Mouse (Mus musculus): ENCODE measurements around the gene Fxyd3.

Gene Fxyd3

DNA sequence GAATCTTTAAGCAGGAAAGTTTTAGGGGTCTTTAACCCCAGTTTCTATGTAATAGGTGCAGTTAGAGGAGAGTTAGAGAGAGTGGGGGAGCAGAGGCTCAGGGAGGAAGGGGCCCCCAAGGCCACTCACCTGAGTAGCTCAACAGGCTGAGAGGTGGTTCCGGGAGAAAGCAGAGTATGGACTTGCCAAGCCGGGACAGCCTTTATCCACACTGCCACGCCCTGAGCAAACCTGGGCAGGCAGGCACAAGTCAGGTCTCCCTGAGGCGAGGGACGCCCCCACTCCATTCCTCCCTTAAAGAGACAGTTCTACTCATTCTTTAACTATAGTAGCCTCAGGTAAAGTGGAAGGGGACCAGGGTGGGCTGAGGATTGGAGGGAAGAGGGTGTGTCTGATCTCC is at the start of gene Fxyd3:
Gene Fxyd3, minus strand, starts transcription at position 213 of the 400 bp plus-strand sequence.
- DNase-seq (ENCODE audit: extremely low read depth, low read depth, low spot score), result no peak

DNA sequence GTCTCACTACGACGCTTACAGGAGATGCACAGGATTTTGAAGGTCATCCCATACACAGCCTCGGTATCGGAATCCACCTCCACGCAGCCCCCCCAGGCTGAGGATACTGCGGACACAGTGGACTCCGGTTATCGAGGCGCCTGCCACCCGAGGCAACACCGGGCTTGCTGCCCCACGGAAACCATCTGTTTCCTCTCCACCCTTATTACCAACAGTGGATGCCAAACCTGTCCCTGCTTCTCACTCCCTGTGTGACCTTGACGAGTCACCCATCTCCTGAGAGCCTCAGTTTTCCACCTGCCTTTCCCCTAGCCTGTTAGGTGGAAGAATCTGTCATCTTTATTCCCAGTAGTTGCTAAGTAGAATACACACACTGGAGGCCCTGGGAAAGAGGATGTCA is 48.6 kb upstream of the Fxyd3 start:
- no peak for DNase-seq (ENCODE audit: extremely low read depth, low read depth, low spot score)

DNA sequence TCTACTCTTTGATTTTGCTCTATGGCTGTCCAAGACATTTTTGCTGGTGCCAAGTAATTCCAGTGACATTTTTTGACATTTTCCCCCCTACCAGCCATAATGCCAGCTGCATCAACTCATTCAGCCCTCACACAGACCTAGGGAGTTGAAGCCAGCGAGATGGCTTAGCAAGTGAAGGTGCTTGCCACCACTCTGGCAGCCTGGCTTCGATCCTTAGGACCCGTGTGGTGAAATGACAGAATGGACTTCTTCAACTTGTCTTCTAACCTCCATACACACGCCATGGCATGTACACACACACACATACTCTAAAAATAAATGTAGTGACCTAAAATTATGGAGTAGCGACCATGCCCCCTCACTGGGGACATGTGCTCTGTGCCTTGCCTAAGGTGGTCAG is 47.9 kb upstream of the Fxyd3 start:
- no peak for DNase-seq (ENCODE audit: extremely low read depth, low read depth, low spot score)

DNA sequence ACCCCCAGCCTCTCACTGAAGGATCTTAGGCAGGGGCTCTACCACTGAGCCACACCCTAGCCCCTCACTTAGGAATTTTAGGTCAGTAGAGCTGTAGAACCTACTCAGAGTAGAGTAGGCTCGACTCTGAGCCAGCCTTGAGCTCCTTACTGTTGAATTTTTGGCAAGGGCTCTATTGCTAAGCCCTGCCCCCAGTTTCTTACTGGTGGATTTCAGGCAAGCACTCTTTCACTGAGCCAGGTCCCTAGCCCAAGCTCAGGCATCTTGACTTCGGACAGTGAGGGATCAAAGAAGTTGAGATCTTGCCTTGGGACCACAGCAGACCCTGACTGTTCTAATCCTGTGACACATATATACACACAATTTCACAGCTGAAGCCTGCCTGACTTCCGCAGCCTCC is 47.2 kb upstream of the Fxyd3 start:
- DNase-seq (ENCODE audit: extremely low read depth, low read depth, low spot score), result no peak

DNA sequence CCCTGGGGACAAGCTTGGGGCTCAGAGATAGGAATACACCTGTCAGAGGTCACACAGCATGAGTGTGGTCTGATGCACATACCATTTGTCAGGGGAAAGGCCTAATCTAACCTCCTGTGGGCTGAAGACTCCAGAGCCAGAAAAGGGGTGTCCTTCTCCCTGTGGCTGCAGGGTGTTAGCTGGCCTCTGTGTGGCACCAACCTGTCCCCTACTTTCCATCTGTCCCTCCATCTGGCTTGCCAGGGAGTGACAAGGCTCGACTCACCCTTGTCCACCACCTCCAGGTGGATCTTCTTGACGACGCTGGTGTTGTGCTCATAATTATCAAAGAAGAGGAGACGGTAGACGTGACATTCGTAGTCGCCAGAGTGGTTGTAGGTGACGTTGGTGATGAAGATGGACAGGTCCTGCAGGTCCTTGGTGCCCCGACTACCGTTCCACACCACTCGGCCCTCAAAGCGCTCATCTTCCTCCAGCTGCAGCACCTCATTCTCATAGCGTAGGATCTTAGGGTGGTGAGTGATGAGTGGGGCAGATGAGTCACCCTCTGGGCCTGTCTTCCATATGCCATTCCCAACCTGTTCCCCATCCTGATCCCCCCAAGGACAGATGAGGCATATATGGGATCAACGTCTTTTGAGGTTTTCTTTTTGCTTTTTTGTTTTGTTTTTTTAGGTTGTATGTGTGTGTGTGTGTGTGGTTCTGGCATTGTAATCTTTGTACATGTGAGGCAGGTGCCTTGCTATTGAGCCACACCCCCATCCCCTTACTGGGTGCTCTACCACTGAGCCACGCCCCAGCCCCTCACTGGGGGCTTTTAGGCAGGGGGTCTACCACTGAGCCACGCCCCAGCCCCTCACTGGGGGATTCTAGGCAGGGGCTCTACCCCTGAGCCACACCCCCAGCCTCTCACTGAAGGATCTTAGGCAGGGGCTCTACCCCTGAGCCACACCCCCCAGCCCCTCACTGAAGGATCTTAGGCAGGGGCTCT is 46.4 kb upstream of the Fxyd3 start:
- no peak for DNase-seq (ENCODE audit: extremely low read depth, low read depth, low spot score)

DNA sequence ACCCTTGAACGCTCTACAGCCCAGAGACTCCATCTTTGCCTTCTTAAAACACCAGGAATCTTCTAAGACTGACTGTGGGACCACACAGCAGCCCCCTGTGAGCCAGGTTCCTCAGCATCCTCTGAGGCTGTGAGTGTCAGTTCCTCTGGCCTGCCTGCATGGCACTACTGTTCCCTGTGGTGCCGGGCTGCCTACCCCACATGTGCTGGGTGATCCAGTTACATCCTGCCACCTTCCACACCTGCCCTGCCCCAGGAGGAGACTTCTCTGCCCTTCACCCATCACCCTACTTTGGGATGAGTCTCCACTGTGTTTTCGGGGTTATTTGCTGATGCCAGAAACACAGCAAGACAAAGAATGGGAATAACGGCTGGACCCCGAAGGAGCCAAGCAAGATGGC is 43.1 kb upstream of the Fxyd3 start:
- no peak for DNase-seq (ENCODE audit: extremely low read depth, low read depth, low spot score)

DNA sequence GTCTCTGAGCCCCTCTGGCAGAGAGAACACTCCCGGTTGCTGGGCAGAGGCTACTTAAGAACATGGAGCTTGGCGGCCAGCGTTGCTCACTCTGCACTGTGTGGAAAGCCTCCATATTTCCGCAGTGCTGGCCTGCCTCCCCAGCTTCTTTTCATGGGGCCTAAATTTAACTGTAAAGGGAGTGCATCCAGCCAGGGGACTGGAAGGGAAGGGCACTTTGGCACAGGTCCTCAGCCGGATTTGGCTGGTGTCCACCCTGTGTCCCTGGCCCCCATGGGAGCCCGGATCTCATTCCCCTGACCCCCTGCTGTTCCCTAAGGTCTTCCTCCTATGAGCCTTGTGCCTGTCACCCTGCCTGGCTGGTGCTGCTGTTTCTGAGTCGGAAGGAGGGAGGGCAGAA is 42.0 kb upstream of the Fxyd3 start:
- no peak for DNase-seq (ENCODE audit: extremely low read depth, low read depth, low spot score)

DNA sequence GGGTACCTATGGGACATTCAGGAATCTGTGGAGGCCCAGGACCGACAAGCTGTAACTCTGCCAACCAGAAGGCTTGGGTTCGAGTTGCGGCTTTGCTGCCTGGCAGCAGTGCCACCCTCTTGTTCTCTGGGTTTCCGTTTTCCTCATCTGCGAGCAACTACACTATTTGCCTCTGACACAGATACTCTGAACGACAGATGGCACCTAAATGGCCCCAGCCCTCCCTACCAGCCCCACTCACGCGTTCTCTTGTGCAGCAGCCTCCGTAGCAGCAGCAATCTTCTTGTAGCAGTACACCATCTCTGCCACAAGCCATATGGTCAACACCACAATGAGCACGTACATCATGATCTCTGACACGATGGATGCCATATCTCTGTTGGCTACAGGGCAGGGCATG is 41.0 kb upstream of the Fxyd3 start:
- DNase-seq (ENCODE audit: extremely low read depth, low read depth, low spot score), result no peak

DNA sequence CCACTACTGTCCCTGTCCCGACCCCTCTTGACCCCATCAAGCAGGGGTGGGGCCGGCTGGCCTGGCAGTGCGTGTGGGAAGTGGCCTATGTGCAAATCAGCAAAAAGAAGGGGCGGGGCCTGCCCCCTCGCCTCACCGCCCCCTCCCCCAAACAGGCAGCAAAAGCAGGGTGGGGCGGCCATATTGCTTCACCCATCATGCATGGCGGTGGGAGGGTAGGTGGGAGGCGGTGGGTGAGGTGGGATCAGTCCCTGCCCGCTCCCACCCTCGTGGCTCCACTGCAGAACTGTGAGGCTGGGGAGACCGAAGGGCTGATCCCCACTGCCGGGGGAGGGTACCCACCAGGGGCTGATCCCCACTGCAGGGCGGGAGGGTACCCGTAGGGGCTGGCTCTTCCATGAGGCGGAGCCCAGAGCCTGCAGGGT is 40.2 kb upstream of the Fxyd3 start:
- DNase-seq (ENCODE audit: extremely low read depth, low read depth, low spot score), result no peak

DNA sequence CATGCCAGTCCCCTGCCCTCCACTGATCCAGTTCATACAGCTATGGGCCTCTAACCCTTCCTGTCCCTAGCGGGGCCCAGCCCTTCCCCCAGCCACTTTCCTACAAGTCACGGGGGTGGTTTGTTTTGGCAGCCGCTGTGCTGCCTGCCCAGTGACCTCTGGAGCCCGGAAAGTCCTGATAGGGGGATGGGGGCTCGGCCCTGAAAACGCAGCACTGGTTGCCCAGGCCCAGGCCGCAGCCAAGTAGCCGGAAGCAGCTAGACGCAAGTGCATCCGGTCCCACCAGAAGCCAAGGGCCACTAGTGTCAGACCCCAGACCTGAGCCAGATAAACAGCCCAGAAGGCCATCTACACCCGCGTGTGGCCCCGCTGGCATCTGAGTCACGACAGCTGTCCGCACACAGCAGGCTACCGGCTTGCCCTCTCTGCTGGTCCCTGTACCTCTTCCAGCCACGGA is 39.1 kb upstream of the Fxyd3 start:
- no peak for DNase-seq (ENCODE audit: extremely low read depth, low read depth, low spot score)

DNA sequence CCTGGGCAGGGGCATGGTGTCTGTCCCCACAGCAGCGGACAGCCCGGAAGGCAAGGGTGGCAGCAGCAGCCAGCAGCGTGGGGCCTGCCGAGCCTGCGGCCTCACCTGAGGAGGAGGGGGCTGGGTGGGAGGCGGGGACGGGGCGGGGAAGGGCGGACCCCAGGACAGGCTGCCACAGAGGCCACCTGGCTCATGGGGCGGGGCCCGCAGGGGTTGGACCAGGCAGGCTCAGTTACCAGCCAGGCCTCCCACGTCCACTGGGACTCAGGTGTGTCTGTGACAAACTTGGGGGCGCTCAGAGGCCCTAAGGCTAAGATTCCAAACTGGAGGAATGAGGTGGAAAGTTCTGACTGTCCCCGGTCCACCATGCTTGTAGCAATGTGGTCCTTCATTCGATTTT is 38.7 kb upstream of the Fxyd3 start, which contains the start of gene Hpn:
Gene Hpn, minus strand, starts transcription at position 109 of the 400 bp plus-strand sequence.
- no peak for DNase-seq (ENCODE audit: extremely low read depth, low read depth, low spot score)

DNA sequence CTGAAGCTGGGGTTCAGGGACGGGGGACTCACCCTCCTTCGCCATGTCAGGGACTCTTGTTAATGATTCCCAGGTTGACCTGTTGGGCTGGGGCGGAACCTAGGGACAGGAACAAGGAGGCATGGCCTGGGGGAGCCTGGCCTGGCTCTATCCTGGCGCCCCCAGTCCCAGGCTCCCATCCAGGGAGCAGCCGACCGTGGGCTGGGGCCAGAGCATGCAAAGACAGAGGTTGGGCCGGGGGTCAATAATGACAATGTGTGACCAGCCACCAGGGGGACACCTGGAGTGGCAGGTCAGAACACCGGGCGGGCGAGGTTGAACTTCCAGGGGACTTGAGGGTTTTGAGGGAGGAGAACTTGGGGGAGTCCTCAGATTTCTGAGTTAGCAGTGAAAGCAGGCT is 38.1 kb upstream of the Fxyd3 start:
- DNase-seq (ENCODE audit: extremely low read depth, low read depth, low spot score), result no peak

DNA sequence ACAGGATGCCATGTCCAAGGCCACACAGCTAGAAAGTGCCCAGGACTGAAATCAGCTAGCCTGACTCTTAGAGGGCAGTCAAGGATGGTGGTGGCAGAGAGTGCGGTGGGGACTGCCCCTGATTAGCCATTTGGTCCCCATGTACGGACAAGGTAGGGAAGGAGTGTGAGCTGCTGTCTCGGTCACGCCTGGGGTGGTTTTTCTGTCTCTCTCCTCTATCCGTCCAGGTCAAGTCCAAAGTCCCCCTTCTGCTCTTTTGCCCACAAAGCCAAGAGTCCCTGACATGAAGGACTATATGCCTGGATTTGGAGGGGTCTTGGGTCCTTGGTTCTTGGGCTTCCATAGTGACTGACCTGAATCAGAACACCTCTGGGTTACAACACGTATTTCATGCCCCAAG is 37.3 kb upstream of the Fxyd3 start:
- DNase-seq (ENCODE audit: extremely low read depth, low read depth, low spot score), result no peak

DNA sequence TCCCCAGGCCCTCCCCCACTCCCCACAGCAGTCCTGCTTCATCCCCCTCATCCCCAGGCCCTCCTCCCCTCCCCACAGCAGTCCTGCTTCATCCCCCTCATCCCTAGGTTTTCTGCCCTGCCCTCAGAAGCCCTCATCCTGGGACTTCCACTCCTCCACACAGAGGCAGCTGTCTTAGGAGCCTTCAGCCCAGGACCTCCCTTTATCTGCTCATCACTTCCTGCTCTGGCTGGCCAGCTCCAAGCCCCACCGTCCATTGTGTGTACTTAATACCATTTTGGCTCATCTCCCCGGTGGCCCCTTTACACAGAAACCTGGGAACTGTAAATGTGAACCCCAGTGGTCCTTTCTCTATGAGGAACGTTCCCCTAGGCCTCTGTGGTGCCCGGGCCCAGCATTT is 35.5 kb upstream of the Fxyd3 start:
- no peak for DNase-seq (ENCODE audit: extremely low read depth, low read depth, low spot score)

DNA sequence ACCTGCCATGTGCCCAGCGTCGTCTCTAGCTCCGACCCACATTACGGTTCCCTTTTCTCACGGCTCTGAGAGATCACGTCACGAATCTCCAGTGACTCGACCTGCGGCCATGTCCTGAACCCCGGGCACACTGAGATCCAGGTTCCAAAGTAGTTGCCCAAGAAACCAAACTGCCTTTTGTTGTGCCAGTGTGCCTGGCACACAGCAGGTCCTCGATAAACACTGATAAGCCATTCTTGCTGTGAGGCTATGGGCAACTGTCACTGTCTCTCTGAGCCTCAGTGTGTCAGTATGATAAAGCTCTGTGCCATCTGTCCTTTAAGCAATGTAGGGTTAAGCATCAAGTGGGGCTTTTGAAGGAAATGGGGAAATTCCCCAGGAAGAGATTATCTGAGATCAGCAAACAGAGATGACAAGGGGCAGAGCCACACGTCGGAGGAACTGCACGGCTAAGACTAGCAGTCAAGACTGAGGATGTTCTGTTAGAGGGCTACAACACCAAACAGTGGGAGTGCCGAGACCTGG is 34.4 kb upstream of the Fxyd3 start:
- no peak for DNase-seq (ENCODE audit: extremely low read depth, low read depth, low spot score)

DNA sequence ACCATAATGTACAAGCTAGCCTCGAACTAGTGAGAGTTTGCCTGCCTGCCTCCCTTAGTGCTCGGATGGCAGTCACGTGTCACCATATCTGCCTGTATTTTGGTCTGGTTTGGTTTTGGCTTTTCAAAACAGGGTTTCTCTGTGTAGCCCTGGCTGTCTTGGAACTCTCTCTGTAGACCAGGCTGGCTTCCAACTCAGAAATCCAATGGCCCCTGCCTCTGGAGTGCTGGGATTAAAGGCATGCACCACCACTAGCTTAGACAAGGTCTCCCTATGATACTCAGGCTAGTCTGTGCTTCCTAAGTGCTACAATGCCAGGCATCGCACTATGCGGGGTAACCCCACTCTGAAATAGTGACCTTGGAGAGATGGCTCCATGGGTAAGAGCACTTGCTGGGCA is 33.3 kb upstream of the Fxyd3 start:
- DNase-seq (ENCODE audit: extremely low read depth, low read depth, low spot score), result no peak

DNA sequence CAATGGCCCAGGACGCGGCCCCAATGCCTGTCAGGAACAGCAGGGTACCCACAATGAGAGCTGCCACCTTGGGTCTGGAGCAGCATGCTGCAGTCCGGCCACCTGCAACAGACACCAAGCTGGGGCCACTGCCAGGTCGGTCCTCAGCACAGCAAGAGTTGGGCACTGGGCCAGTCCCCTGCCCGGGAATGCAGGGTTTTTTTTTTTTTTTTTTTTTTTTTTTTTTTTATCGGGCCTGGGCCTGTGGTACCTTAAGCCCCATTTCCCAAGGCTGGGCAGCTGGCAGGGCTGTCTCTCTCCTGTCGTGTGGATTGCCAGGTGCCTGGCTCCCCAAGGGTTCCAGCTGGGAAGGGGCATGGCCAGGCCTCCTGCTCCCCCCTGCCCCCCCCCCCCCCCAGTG is 32.6 kb upstream of the Fxyd3 start:
- no peak for DNase-seq (ENCODE audit: extremely low read depth, low read depth, low spot score)

DNA sequence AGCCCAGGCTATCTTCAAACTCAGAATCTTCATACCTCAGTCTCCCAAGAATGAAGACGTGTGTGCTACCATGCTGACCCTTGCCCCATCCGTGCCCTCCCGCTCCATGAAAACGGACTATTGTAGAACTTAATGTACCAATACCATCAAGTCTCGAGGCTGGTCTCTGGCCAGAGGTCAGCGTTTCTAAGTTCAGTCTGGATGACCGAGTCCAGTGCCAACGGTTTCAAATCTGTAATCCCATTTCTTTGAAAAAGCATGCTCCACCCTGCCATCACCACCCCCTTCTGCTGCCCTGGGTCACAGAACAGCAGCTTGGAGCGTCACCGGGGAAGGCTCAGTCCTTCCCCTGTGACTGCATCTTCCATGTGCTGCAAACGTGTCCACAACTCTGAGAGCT is 31.3 kb upstream of the Fxyd3 start:
- no peak for DNase-seq (ENCODE audit: extremely low read depth, low read depth, low spot score)

DNA sequence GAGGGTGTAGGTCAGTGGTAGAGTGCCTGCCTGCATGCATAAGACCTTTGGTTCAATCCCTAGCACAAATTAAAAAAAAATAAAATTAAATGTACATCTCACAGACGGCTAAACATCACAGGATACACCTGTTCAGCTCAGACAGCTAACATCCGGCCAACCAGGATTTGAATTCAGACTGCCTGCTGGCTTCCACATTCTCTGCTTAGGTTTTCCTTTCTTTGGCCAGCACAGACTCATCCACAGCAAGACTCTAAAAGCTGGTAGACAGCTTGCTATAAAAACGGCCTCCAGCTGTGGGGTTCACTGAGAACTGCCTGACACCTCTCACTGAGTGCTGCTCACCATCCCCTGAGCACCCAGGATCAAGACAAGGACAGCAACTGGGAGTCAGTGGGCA is 29.7 kb upstream of the Fxyd3 start:
- no peak for DNase-seq (ENCODE audit: extremely low read depth, low read depth, low spot score)

DNA sequence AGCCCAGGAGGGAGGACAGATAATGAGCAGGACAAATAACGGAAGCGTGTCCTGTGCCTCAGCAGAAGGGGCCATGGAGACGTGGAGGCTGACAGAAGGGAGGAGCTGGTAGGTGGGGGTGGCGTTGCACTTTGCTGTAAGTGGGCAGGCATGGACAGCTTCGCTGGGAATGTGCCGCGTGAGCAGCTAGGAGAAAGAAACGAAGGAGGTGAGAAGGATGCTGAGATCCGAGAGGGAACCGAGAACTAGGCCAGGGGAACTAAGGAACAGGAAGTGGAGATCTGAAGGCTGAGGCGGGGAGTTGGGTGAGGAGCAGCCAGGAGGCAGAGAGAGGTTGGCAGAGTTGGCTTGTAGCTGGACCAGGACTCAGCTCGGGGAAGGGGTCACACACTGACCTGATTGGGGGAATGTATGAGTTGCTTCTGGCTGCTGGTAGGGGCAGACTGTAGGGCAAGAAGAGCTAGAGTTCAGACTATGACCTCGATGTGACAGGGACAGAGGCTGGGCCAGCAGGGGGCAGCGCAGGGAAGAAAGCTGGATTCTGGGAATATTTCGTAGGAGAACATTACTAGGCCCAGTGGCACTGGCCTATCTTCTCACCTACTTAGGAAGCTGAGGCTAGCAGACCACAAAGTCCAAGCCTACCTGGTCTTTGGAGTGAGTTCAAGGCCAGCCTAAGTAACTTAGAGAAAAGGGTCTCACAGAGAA is 28.7 kb upstream of the Fxyd3 start:
- no peak for DNase-seq (ENCODE audit: extremely low read depth, low read depth, low spot score)

DNA sequence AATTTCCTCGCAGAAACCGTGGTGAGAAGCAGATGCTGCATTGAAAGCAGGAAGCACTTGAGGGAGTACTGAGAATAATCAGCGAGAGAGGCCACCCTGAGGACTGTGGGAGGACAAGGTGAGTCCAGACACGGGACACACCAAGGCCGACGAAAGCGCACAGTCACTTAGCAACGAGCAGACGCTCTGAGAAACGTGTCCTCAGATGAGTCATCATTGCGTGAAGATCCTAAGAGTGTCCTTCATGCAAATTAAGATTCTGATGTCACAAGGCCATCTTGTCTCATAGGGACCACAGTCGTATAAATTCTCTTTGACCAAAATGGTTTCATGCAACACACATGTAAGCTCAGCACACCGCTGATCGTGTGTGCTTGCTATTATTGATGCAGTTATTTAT is 24.3 kb upstream of the Fxyd3 start:
- no peak for DNase-seq (ENCODE audit: extremely low read depth, low read depth, low spot score)

DNA sequence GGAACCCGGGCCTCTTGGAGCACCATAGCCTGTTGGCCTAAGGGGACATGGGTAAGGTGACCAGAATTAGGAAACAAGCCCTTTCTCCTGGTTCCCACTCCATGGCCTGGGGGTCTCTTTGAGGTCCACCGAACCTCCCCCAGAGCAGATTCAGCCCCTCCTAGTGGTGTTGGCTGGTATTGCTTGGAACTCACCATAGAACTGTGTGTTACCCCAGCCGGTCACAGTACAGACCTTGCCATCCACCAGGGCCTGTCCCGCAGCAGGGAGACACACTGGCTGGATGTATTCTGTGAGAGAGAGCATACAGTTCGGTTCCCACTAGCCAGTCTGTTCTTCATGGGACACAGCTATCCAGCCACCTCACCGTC is 23.1 kb upstream of the Fxyd3 start:
- no peak for DNase-seq (ENCODE audit: extremely low read depth, low read depth, low spot score)

Measured in fat pad, adult 2 months (tissue).